Mouse (Mus musculus) thymus, postnatal 36 days (tissue): ENCODE measurements around the gene Adh6a.
"Not testable (repeated sequence)": the region's sequence is repeated elsewhere in the genome, so short reads cannot be mapped to it uniquely, and the experiment has no call there.

Experiments used
- DNase-seq, 2 experiments: peaks; one replicate each; pipeline ENCODE4 v3.0.0; 2022; ENCODE audit warnings: mixed read lengths in 2 of 2

Gene Adh6a

DNA sequence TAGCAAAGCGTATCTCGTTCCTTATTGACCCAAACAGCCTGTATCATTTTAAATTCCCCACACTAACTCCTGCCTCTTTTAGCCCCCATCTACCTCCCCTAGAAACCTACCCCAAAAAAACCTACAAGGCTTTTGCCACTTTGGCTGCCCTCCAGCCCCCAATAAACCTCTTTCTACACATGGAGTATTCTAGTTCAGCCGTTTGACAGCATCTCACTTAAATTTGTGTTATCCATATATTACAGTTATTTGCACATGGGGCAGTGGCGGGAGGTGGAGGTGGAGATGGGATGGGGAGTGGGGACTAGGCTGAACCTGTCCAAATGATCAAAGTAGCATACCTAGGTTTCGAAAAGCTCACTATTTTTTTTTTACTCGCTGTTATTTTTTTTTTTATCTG lies 12.4 kb downstream of the Adh6a start:
- DNase-seq = no peak

DNA sequence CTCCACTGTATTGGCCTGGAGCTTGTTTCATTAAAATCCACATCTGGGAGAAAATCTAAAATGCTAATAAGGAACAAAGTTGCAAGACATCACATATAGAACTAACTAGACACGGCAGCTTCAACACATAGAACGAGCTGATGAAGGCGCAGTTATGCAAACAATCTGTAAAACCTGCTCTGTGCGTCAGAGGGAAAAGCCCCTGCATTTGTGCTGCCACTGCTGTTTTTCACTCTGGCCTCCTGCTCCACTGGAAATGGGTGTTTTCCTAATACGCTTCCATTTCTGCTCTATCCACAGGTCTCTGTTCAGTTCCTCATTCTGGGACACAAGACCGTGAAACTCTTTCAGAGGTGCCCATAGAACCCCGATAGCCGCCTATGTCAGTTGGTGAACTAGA lies 20.8 kb downstream of the Adh6a start:
- no peak for DNase-seq

DNA sequence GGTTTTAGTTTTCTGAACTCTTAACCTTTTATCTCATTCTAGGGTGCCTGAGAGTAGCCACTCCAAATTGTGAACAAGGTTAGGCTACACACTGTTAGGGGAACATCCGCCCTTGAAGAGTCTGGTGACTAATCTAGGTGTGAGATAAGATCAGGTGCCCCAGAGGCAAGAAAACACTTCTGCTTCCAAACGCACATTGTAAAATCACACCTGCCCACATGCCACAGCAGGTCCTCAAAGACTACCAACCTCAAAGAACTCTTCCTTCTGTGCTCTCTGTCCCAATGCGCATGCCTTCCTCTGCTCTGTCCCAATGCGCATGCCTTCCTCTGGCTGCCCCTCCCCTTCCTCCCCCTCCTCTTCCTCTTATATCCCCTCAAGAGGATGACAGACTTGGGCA lies 21.2 kb downstream of the Adh6a start:
- no peak for DNase-seq

DNA sequence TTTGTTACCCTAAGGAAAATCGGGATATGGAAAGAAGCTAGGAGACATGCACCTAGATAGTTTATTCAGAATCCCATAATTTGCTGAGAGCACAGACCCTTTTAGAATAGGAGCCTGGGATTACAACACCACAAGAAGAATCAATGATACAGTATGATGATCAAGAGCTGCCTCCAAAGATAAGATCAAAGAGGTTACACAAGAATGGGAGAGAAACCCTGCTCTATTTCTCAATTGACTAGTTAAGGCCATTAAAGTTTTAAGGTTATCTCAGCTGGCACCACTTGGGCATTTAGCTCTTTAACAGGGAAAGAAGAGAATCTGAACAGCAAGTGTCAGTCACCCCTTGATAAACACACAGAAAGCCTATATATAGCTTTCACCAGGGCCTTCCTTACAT lies 22.5 kb downstream of the Adh6a start:
- no peak for DNase-seq

DNA sequence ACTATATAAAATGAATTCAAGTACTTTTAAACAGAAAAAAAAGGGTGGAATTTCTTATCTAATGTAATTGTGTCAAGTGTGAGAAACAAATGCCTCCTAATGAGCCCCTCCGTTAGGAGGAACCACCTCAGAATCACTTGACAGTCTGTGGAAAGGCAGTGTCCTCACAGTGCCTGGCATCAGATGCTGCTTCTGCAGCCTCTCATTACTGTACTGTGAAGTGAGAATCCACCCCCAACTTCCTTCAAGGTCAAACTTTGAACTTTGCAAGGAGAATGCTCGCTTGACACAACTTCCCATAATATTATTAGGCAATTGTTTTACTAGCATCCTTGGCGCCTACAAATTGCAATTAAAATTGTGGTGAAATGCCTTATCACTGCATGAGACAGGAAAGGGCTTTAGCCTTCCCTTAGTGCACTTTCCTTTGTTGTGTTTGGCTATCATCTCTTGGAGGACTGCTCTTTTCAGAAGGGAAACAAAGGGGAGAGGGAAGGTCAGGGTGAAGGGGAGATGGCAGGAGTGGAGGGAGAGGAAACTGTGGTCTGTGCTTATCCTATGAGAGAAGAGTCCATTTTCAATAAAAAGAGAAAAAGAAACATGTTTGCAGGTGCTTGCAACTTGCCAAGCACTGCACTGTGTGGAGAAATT lies 23.1 kb downstream of the Adh6a start:
- DNase-seq = no peak

DNA sequence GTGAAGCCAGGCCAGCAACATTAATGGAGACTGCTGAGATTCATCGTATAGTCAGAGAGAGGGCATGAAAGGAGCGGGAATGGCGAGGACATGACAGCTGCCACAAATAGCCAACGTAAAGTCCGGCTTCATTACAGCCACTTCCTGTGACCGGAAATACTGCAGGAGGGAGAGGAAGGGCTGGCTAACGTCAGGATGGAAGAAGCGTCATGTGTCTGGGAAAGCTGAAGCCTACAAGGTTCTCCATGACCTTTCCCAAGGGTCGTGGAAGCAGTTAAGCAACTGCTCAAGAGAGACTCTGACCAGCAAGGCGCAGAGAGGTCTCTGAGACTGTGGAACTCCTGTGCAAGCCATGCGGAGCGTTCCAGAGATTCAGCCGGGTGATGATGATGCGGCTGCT lies 28.4 kb downstream of the Adh6a start, which contains the start of gene Adh6b:
TSS of gene Adh6b (plus strand) at position 305 of the 400 bp plus-strand sequence.
- DNase-seq = no peak

DNA sequence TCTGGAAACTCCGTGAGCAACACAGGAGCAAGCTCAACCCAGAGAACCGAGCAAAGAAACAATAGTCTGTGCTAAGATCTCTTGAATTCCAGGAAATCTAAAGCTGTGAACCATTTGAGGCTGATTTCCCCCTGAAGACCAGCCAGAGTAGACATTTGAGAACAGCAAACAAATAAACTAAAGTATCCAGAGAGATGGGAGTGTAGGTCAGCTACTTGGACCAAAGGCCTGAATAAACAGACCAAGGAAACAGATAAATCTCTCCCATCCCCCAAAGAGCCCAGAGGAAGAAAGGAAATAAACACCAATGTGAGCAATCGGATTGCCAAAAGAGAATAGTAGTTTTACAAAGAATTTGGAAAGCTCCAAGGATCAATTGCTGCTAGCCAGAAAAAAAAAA lies 34.0 kb downstream of the Adh6a start:
- no peak for DNase-seq

DNA sequence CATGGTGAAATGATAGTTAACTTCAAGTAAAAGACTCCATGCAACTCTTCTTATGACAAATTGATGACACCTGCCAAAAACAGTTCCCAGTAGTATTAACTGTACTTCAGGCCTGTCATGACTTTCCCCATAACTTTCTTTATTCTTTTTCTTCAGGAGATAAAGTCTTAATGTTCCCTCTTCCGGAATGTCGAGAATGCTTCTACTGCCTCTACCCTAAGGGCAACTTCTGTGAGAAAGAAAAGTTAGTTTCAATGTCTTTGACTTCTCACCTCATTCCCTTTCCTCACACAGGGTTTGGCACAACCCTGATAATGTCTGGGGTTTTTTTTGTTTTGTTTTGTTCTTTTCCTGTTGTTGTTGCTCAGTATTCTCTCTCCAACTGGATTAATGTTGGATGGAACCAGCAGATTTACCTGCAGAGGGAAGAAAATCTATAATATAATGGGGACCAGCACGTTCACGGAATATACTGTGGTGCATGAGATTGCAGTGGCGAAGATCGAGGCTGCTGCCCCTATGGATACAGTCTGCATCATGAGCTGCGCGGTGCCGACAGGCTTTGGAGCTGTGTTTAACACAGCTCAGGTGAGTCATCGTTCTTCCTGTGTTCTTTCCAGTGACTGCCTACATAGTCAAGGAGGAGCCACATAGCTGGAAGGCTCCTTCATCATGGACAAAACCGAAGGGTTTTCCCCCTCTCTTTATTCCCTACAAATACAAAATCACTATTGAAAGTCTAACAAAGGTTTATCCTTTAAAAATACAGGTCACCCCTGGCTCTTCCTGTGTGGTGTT lies 39.1 kb downstream of the Adh6a start:
- no peak for DNase-seq

DNA sequence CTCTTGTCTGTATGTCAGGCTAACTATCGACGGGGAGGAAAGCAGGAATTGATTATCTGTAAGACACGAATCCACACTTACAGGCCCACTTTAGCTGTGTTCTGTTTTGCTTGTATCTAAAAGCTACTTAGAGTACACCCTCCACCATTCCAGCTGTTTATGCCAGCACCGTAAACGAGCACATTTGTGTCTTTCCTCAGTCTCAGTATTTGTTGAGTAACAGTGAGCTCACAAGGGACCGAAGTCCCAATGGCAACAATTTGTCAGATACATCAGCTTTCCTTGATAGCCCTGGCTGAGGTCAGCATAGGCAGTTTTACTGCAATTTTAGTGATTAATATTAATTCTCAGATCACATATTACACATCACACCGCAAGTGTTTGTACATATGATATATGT lies 45.8 kb downstream of the Adh6a start:
- DNase-seq = no peak

DNA sequence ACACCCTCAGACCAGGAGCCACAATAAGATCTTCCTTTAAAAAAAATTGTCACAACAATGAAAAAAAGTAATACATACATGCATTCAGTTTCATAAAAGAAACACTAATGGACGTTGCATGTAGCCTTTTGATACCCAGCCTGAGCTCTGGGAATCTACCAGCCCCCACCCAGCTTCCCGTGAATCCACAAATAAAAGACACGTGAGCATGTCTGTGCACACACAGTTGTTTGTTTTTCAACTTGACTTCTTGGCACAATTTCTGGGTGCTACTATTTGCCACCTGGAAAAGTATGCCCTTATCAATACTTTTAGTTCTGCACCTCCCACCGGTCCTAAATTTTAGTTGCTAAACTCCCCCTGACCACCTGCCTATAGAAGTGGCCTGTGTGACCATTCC lies 47.6 kb downstream of the Adh6a start:
- no peak for DNase-seq

DNA sequence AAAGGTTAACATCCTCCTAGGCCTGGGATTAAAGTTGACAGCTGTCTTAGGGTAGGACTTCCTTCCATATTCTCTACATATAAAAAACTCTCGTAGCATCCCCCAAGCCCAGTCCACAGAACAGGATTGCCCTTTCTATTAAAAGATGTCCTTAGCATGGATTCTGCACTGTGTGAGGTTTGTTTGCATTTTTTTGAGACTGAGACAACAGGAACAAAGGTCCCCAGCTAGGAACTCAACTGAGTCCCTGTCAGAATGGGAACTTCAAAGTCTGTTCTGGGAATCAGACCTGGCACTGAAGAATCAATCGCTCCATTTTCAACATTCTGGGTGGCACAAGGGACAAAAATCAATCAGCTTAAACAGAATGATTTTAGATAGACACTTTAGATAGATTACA lies 49.8 kb downstream of the Adh6a start:
- no peak for DNase-seq

DNA sequence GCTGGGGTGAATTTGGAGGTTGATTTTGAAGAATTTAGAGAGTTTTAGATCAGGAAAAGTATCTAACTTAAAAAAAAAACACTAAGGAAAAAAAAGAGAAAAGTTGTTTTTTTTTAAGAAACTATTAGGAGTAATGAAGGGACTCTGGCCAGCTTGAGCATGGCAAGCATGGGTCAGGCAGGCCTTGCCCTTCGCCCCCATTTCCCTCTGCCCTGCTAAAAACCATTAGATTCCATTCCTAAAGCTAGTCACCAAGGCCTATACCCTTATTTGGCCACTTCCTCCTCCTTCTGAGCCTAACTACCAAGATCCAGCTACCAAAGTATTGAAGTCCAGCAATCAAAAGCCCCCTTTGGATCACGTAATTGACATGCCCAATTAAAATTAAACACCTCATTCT lies 53.1 kb downstream of the Adh6a start:
- DNase-seq = no peak

DNA sequence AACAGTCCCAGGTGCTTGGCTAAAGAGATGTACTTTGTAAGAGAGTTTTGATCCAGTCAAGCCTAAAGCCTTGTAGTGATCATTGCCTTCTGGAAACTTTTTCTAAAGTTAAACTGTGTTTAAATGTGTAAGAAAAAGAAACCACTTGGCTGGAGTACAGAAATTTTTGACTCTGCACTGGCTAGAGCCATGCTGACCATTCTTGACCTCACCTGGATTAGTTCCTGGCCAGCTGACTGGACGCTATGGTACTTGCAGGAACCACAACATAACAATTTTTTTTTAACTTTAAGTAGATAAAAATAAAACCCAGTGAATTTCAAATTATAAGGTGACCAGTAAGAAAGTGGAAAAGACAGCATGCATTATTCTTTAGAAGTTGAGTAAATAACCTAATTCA lies 56.5 kb downstream of the Adh6a start:
- DNase-seq = no peak

DNA sequence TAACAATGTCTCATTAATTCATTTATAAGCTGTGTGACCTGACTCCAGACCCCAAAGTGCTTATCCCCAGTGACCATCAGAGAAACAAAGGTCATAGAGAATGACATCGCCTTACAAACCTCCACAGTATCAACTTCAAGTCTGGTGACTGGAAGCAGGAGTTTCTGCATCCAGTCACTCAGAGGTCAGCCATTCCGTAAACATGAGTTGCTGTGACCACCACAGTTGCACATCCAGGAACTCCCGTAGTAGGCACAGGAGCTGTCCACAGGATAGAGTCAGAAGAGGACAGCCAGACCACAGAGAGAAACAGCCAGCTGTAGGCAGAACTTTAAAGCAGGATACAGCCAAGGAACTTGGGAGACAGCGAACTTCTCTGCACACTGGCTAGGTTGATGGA lies 57.2 kb downstream of the Adh6a start:
- DNase-seq = not testable (repeated sequence)

DNA sequence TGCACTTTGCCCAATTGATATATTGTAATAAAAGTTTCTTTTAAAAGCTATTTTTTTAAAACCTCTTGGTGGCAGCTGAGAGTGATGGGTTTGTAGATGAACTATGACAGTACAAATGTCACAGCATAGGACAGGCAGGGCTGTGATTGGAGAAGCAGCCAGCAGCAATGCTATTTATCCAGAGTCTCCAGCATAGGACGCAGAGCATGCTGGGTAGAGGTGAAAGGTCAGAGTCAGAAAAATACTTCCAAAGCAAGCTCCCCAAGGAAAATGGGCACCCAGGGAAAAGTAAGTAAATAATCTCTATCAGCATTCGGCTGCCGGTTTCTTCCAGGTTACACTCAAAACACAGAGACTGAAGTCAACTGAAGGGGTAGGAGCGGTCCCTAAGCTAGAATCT lies 60.8 kb downstream of the Adh6a start:
- no peak for DNase-seq

DNA sequence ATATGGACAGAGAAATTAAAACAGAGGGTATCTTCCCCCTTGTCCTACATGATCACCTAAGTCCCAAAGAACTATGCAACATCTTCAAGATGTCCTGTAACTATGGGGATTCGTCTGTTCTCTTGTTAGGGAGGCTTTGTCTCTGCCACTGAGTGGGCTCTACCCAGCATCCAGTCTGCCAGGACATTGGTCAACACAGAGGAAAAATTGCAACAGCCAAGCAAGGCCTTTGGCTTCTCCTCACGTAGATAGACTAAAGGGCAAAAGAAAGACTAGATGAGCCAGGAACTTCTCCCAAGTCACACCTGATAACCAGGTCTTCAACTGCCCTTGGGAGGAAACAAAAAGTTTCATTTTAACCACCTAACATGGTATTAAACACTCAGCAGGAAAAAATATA lies 62.1 kb downstream of the Adh6a start:
- DNase-seq = no peak
